Mouse (Mus musculus) heart, adult 2 months (tissue): ENCODE results near the gene Rasa3. TPM values are rescaled to one million over a fixed set of nuclear protein-coding genes. Genes with fewer than 3 reads are reported as not detected.

Experiments used
- DNase-seq, 2 experiments: peaks; one replicate each; pipeline ENCODE4 v3.0.0; 2021
- H3K27ac ChIP-seq: fragments of 200-600 bp; 2 replicates; pipeline ENCODE4 v1.8.1; 2022
- H3K27me3 ChIP-seq: fragments of 200-500 bp; 2 replicates; pipeline ENCODE4 v1.6.1; 2012; ENCODE audit warnings: mild to moderate bottlenecking, low read length, inconsistent platforms, mixed read lengths; ENCODE audit not compliant: control insufficient read depth, insufficient read depth
- H3K36me3 ChIP-seq: fragments of 200-500 bp; 2 replicates; pipeline ENCODE4 v1.6.1; 2012; ENCODE audit warnings: low read length, inconsistent platforms; ENCODE audit not compliant: control insufficient read depth, insufficient read depth
- H3K4me1 ChIP-seq: fragments of 200-500 bp; 2 replicates; pipeline ENCODE4 v1.6.1; 2011; ENCODE audit warnings: low read length; ENCODE audit not compliant: control insufficient read depth, insufficient read depth
- H3K4me3 ChIP-seq: fragments of 200-600 bp; 2 replicates; pipeline ENCODE4 v1.8.1; 2022
- H3K79me2 ChIP-seq: fragments of 200-500 bp; replicated peaks from 2 replicates; pipeline ENCODE4 v1.6.1; 2012; ENCODE audit warnings: mild to moderate bottlenecking, inconsistent platforms, low read length, moderate library complexity, mixed read lengths; ENCODE audit not compliant: control insufficient read depth, insufficient read depth
- H3K9ac ChIP-seq: fragments of 200-500 bp; 2 replicates; pipeline ENCODE4 v1.6.1; 2012; ENCODE audit warnings: low read depth, mild to moderate bottlenecking, control low read depth, inconsistent platforms, low read length, mixed read lengths
- CTCF ChIP-seq: fragments of 200-600 bp; IDR thresholded peaks from 2 replicates; pipeline ENCODE4 v1.8.1; 2022; ENCODE audit warnings: antibody characterized with exemption, mild to moderate bottlenecking, moderate library complexity
- EP300 ChIP-seq: fragments of 200-500 bp; IDR thresholded peaks from 2 replicates; pipeline ENCODE4 v1.6.1; 2011; ENCODE audit warnings: low read depth, low read length, control low read depth; ENCODE audit not compliant: insufficient read depth
- POLR2A ChIP-seq: fragments of 200-500 bp; IDR thresholded peaks from 2 replicates; pipeline ENCODE4 v1.6.1; 2011; ENCODE audit warnings: mild to moderate bottlenecking, low read depth, low read length, control low read depth; ENCODE audit not compliant: insufficient read depth
- WGBS: fragments of 180-500 bp; shearing (Covaris S2); methylation state at CpG from one replicate; pipeline ENCODE4 v1.1.7; 2018; 5-methylcytosine and 5-hydroxymethylcytosine counted together
- intact Hi-C: fragments of 180-260 bp; cut with DNase I; formaldehyde crosslinking; loops from one replicate; pipeline ENCODE4 v1.15.1; 2025
- polyA plus RNA-seq: library from polyadenylated mRNA; depleted of rRNA; stranded (reverse); fragments of >200 nt; gene quantifications from 2 replicates; pipeline ENCODE4 v1.2.3, GENCODE M21; 2012
- total RNA-seq, 2 experiments: library from RNA; stranded (reverse); gene quantifications; 2 replicates each; pipeline ENCODE4 v1.2.3; 2021

Rasa3 gene
- total and polyA plus RNA-seq, 3 experiments = 14.6 to 16.9 (median 16.5) TPM

- no peak overlapping the region for H3K4me3 ChIP-seq
- no peak for DNase-seq
- intact Hi-C loops = no loop called here
- TF ChIP-seq POLR2A = no peak
- TF ChIP-seq EP300 = no peak
- TF ChIP-seq CTCF = no peak
- H3K79me2 ChIP-seq = no peaks in the 10 kb centered on the region
- WGBS = 72% methylated on average over 4 of the region's 4 CpGs
- H3K36me3 ChIP-seq = no peaks in the 10 kb centered on the region
- H3K27me3 ChIP-seq = no peaks in the 10 kb centered on the region
- H3K27ac ChIP-seq = no peak overlapping the region
- H3K4me1 ChIP-seq = no peaks in the 10 kb centered on the region
- no peak overlapping the region for H3K9ac ChIP-seq
These were observed 26.9 kb upstream of the Rasa3 start for GRCm38 (mm10) chr8:13704301-13704700.

DNA sequence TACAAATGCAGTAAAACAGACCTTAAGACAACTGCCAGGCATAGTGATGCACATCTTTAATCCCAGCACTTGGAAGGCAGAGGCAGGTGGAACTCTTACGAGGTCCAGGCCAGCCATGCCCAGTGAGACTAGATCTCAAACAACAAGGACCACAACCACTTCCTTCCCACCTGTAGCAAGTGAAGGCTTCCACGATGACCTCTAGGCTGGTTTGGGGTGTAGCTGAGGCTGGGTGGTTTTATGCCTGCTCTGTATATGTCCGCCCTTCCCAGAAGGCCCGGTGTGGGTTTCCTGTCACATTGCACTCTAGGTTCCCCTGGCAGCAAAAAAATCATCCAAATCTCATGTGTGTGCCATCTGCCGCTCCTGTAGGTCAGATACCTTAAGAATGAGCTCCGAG is 26.4 kb upstream of the Rasa3 start:
- Histone ChIP-seq H3K79me2 (no peaks in the 10 kb centered on the region), H3K27ac (no peak overlapping the region), H3K4me3 (no peak overlapping the region), H3K4me1 (no peaks in the 10 kb centered on the region), H3K9ac (no peak overlapping the region), H3K36me3 (no peaks in the 10 kb centered on the region), H3K27me3 (no peaks in the 10 kb centered on the region)
- intact Hi-C loops = no loop called here
- TF ChIP-seq POLR2A (no peak), CTCF (no peak), EP300 (no peak)
- WGBS = 89% methylated on average over 6 of the region's 6 CpGs
- no peak for DNase-seq

GRCm38 (mm10) chr8:13702755-13703154 is 25.4 kb upstream of the Rasa3 start:
- Histone ChIP-seq H3K9ac (no peak overlapping the region), H3K79me2 (no peaks in the 10 kb centered on the region), H3K36me3 (no peaks in the 10 kb centered on the region), H3K27me3 (no peaks in the 10 kb centered on the region), H3K4me1 (no peaks in the 10 kb centered on the region), H3K4me3 (no peak overlapping the region), H3K27ac (no peak overlapping the region)
- WGBS = 57% methylated on average over 4 of the region's 4 CpGs
- intact Hi-C loops = no loop called here
- TF ChIP-seq POLR2A (no peak), CTCF (no peak), EP300 (no peak)
- DNase-seq = no peak

- Histone ChIP-seq H3K27me3 (no peaks in the 10 kb centered on the region), H3K4me3 (no peak overlapping the region)
- intact Hi-C loops = no loop called here
These were observed 22.0 kb upstream of the Rasa3 start for GRCm38 (mm10) chr8:13699323-13699949.

GRCm38 (mm10) chr8:13698281-13698680 is 20.9 kb upstream of the Rasa3 start:
- H3K79me2 ChIP-seq = no peaks in the 10 kb centered on the region
- no peak overlapping the region for H3K4me3 ChIP-seq
- H3K27me3 ChIP-seq = no peaks in the 10 kb centered on the region
- TF ChIP-seq EP300 = no peak
- no peak for TF ChIP-seq CTCF
- TF ChIP-seq POLR2A = no peak
- intact Hi-C loops = no loop called here
- peaks cover 3% of the 10 kb centered on the region; the same call in 1 of the 2 replicates for H3K4me1 ChIP-seq
- no peak overlapping the region for H3K27ac ChIP-seq
- WGBS = 80% methylated on average over 3 of the region's 3 CpGs
- no peak for DNase-seq
- no peak overlapping the region for H3K9ac ChIP-seq
- no peaks in the 10 kb centered on the region for H3K36me3 ChIP-seq

More at GRCm38 (mm10) chr8:13699323-13699949, 22.0 kb upstream of the Rasa3 start:
- H3K27ac ChIP-seq = no peak overlapping the region
- TF ChIP-seq EP300 (no peak), POLR2A (no peak), CTCF (no peak)
- peaks cover 3% of the 10 kb centered on the region; the same call in 1 of the 2 replicates for H3K4me1 ChIP-seq
- WGBS = 47% methylated on average over 5 of the region's 5 CpGs
- H3K36me3 ChIP-seq = no peaks in the 10 kb centered on the region
- H3K79me2 ChIP-seq = no peaks in the 10 kb centered on the region
- DNase-seq = no peak
- H3K9ac ChIP-seq = no peak overlapping the region

DNA sequence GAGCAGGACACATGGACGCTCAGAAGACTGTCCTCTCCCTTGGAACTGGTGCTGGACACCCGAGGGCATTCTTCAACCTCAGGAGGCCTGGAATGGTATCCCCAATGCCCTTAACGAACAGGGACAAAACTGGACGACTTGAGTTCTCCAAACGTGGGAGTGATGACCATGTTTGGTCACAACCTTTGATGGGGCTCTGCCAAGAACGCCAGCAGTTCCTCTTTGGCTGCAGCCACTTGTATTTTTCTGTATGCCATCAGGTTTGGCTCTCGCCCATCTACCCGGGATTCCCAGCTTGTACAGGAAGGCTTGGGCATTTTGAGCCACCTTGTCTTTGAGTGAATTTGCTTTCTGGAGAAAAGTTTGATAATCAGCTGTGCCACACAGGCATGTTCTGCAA is 20.3 kb upstream of the Rasa3 start:
- H3K27me3 ChIP-seq = no peaks in the 10 kb centered on the region
- DNase-seq = peak in 1 of 2 experiments; percentile 47
- H3K36me3 ChIP-seq = no peaks in the 10 kb centered on the region
- TF ChIP-seq POLR2A = no peak
- no peak for TF ChIP-seq CTCF
- no peak for TF ChIP-seq EP300
- 31% methylated on average over 8 of the region's 8 CpGs for WGBS
- peaks cover 3% of the 10 kb centered on the region; the same call in 1 of the 2 replicates for H3K4me1 ChIP-seq
- H3K4me3 ChIP-seq = no peak overlapping the region
- intact Hi-C loops = no loop called here
- no peaks in the 10 kb centered on the region for H3K79me2 ChIP-seq
- H3K27ac ChIP-seq = no peak overlapping the region
- H3K9ac ChIP-seq = no peak overlapping the region
